Mouse (Mus musculus) lung, postnatal 36 days (tissue): ENCODE data around the gene Hhipl2.
"Not testable (repeated sequence)": the region's sequence is repeated elsewhere in the genome, so short reads cannot be mapped to it uniquely, and the experiment has no call there.

Source experiments
- DNase-seq: peaks from one replicate; pipeline ENCODE4 v3.0.0; 2022; ENCODE audit warnings: mixed read lengths

Gene Hhipl2

GRCm38 (mm10) chr1:183417873-183418272 is at the start of gene Hhipl2:
Hhipl2 (plus strand) TSS chr1:183418215.
- DNase-seq, result no peak

DNA sequence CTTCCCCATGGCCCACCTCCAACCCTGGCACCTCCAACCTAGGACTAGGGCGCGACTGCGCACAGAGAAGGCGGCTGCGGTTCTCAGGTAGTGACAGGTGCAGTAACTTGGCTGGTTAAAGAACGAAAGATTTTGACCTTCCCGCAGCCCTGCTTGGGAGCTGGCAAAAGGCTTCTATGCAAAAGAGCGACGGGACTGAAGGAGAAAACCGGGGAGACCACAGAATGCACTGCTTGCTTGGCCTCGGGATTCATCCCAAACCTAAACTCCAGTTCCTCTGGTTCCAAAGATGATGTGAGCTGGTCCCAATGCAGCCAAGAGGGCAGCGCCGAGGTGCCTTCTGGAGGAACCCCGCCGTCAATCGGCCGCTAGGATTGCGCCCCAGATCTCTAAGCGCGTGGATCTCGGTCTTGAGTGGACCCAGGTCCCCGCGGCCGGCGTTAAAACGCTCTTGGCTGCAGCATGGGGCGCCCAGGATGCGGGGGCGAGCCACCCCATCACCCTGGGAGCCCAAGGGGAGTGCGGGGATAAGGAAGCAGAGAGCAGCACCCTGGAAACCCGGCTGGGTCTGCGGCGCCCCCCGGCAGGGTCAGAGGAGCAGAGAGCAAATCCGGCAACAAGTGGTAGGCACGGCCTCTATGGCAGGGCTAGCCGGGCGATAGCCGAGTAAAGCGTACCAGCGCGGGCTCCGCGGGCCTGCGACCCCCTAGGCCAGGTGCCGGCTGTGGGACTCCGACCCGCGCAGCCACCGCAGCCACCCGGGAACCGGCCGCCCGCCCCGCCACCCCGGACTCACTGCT is 49.2 kb upstream of the Hhipl2 start:
- peak; percentile 16 for DNase-seq

DNA sequence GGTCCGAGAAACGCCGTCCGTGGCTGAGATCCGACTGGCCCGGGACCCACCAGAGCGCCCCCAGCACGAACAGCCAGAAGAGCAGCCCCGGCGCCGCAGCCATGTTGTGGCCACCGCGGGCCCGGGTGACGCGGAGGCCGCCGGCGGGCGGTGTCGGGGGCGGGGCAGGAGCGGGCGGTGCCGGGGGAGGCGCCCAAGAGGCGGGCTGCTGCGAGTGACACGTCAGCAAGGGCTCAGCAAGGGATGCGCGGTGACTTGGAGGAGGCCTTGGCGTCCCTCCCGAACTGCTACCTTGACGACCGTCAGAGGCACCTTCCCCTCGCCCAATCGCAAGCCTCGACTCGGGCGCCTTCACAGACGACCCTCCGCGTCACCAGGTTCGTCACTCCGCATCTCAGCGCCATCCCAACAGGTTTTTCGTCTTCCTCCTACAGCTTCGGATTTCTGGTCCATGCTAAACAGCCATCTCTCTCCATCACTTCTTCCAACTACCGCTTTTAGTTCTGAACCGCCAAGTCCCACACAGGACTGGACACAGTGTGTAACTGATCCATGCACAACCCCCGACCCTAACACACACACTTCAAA is 48.5 kb upstream of the Hhipl2 start, which contains the start of gene Mia3:
Gene Mia3 (minus strand): TSS at position 127 of the 588 bp plus-strand sequence.
- DNase-seq, result peak; percentile 95

DNA sequence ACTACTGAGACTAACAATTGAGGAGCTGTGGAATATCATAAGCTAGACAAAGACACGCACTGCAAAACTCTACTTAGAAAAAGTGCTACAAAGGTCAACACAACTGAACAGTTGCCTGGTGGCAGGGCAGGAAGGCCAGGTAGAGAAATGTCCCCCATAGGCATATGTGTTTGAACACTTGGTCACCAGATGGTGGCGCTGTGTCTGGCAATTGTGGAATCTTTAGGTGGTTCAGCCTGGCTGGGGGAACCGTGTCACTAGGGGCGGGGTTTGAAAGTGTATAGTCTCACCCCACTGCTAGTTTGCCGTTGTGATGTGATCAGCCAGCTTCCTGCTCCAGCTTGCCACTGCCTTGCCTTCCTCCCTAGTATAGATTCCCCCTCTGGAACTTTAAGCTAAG is 43.3 kb upstream of the Hhipl2 start:
- no peak for DNase-seq

GRCm38 (mm10) chr1:183377045-183377444 is 41.0 kb upstream of the Hhipl2 start:
- no peak for DNase-seq

DNA sequence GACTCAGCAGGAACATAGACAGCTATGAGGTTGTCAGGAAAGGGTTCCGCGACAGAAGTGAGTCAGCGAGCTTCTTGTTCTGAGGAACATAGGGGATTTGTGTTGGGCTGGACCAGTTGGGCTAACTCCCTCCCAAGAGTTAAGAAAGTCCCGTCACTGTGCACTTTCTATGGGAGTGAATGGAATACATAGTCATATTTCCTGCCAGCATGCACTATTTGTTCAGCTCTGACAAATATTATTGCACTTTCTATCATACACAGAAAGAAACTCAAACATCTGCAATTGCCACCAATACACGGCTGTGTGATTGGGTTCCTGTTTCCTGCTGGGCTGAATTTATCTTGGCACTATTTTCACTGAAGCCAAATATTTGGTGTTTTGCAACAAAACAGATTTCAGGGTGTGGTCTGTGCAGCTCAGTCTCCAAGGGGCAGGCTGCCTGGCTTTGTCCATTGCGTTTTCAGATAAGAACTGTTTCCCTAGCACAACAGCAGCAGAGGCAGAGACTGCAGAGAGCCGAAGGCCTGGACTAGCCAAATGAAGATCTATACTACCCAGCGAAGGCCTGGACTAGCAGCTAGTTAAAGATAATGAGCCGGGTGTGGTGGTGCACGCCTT is 39.6 kb upstream of the Hhipl2 start:
- DNase-seq, result peak; percentile 60

GRCm38 (mm10) chr1:183379376-183379775 is 38.6 kb upstream of the Hhipl2 start:
- not testable (repeated sequence) for DNase-seq

DNA sequence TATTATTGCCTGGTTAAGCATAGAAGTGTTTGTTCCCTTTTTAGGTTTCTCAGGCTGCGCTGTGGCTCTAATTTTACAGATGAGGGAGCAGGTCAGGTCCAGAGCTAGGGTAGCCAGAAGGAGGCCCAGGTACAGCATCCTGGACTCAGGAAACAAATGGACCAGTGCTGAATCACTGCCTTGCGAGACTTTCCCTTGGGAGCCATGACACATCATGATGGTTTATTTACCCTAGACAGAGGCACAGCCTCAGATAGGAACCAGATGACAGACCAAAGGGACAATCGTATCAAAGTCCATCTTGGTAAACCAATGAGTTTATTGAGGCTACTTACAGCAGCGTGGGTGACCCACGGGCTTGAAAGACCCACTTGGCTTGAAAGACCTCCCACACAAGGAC is 36.2 kb upstream of the Hhipl2 start:
- no peak for DNase-seq

- no peak for DNase-seq
Measured at GRCm38 (mm10) chr1:183382621-183383020, 35.4 kb upstream of the Hhipl2 start.

GRCm38 (mm10) chr1:183387421-183387820 is 30.6 kb upstream of the Hhipl2 start:
- DNase-seq, result not testable (repeated sequence)

DNA sequence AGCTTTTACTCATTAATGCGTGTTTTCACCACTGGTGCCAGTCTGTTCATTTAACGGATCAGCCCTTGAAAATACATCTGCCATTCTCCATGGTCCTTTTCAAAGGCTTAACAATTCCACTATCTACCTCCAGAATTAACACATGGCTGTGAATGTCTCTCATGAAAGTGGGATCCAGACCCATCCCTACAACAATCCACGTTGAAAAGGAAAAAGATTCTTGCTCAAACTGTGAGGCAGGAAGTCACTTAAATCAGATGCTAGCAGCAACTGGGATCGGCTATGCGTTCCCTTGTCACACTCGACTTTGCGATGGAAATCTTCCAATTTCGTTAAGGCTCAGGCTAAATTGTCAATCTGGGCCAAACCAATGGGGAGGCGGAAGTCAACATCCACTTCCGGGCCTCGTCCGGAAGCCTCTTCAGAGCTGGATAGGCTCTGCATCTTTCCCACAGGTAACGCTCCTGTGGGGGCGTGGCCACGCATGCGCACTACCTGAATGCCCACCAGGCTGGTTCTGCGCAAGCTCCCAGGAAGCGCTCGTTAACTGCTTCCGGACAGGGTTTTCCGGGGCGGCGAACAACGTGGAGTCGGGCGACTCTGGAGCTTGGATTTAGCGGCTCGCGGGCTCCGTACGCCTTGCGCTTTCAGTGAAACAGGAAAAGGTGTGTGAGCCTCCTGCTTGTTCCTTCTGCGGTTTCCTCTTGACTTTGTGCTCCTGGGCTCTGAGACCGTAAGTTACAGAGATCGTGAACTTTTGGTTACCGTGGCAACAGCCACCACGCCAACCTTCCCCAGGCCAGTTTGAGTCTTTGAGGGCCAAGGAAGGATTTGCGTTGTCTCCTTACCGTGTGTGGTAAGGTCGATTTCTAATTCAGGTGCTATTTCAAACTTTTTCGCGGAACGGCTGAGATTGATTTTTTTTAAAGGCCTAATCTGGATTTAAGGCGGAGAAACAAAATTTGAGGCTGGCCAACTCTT is 29.3 kb upstream of the Hhipl2 start, which contains the start of gene Taf1a:
Gene Taf1a (plus strand): TSS at position 556 of the 981 bp plus-strand sequence.
- peak; percentile 91 for DNase-seq

GRCm38 (mm10) chr1:183403396-183403795 is 14.6 kb upstream of the Hhipl2 start:
- DNase-seq, result no peak

- no peak for DNase-seq
Measured at GRCm38 (mm10) chr1:183414081-183414727, 3.8 kb upstream of the Hhipl2 start.

- no peak for DNase-seq
Measured at GRCm38 (mm10) chr1:183419741-183420140, 1.7 kb downstream of the Hhipl2 start.

DNA sequence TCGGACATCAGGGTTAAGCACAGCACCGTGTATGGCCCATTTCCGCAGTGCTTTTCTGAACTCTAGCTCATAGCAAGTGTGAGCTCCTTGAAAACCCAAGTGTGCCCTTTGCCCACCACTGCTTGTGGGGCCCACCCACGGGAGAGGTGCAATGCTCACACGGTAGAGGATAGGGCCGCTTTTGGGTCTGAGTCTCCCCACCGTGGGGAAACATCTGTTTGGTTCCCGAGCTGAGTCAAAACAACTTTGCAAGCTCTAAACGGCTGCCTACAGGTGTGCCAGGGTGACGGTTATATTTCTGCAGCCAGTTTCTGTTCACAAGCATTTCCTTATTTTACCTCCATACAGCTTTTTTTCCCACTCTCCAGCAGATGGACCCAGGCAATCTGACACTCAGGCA is 2.3 kb downstream of the Hhipl2 start:
- no peak for DNase-seq

DNA sequence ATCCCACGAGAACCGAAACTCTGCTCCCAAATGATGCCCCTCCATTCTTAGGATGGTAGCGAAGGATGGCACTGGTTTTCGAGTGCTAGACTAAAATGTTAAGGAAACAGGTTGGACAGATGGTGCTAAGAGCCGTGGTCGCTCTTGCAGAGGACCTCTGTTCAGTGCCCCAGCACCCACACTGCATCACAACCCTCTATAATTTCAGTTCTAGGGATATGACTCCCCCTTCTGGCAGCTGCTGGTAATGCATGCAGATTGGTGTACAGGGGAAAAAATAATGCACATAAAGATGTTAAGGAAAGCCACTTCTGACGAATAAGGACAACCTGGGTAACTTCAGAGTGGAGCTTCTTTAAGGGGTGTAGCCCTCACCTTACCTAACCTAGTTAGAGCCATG is 6.1 kb downstream of the Hhipl2 start:
- DNase-seq, result no peak

GRCm38 (mm10) chr1:183434918-183435317 is 16.9 kb downstream of the Hhipl2 start:
- no peak for DNase-seq

DNA sequence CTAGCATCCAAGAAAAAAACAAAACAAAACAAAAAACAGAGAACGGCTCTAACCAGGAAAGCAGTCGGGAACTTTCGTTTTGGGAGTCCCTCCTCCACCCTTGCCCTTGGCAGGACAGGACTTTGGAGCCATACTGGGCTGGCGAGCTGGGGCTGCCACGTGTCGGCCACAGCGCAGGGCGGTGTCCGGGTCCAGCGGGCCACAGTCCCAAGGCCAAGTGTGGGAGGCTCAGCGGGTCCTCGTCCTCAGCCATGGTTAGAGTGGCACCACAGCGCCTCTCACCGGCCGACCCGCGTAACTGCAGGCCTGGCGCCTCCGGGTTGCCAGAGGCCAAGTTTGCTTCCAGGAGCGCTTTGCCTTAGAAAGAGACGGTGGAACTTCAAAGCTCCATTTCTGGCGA is 21.0 kb downstream of the Hhipl2 start:
- DNase-seq, result peak; percentile 79

DNA sequence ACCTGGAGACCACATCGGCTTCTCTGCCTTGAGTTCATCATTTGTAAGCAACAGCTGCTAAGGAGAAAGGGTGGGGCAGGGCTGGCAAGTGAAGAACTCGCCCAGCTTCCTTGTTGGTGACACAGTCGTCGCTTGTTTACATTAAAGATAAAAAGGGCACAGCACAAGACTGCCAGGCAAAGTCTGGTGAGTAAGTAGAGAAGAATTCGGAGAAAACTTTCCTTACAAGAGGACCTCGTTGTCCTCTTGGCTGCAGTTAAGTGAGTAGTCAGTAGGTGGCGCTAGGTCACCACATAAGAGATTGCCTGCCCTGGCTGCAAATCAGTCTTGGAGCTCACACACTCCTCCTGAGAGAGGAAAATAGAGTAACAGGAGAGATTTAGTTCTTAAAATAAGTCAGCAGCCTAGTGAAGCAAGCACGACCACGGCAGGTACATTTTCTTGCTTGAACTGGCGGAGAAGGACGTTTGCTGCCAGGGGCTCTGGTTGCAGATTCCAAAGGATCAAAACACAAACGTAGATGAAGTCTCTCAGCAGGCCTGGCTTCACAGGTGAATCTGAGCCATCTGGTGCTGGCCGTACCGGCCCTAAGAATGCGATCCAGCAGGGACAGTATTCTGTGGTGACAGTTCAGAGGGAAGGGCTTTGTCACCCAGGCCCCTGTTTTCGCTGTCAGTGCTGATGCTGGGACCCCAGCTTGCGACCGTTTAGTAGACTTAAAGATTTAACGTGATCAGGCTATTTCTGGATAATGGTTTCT is 24.2 kb downstream of the Hhipl2 start:
- DNase-seq, result peak; percentile 88

DNA sequence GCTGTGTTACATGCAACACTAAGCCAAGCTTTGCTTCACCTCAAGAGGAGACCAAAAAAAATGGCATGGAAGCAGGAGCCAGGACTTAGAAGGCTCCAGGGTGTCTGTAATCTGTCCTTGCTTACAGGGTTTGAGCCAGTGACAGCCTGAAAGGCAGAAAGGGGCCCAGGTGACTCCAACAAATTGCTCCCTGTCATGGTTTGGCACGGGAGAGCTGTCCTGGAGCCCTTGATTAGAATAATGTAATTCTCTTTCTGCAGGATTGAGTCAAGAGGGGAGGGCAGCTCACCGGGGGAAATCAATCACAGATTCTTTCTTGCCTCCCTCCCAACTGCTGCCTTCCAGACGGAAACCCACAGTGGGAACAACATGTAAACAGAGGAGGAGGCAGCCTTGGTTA is 35.1 kb downstream of the Hhipl2 start:
- no peak for DNase-seq
